Mouse (Mus musculus) small intestine, adult 2 months (tissue): ENCODE results near the gene Hpse2.
"Not testable (repeated sequence)": the region's sequence is repeated elsewhere in the genome, so short reads cannot be mapped to it uniquely, and the experiment has no call there.

Experiments used
- CTCF ChIP-seq: fragments of 200-500 bp; IDR thresholded peaks from 2 replicates; pipeline ENCODE4 v1.5.1; 2012; ENCODE audit warnings: low read depth, mild to moderate bottlenecking, control low read depth, inconsistent platforms, low read length, moderate library complexity, mixed read lengths; ENCODE audit not compliant: insufficient replicate concordance, insufficient read length; ENCODE audit errors: extremely low read depth
- POLR2A ChIP-seq: fragments of 200-500 bp; IDR thresholded peaks from 2 replicates; pipeline ENCODE4 v1.6.1; 2012; ENCODE audit warnings: low read depth, mild to moderate bottlenecking, control low read depth, inconsistent platforms, low read length, moderate library complexity

GRCm38 (mm10) chr19:43281336-43281735, 106.8 kb downstream of the Hpse2 start:
- not testable (repeated sequence) for TF ChIP-seq CTCF, POLR2A
